Mouse (Mus musculus) cortical plate, adult 2 months (tissue): ENCODE results near the gene Sprr2b.

Experiments used
- CTCF ChIP-seq: fragments of 200-500 bp; IDR thresholded peaks from 2 replicates; pipeline ENCODE4 v1.5.1; 2011; ENCODE audit warnings: mild to moderate bottlenecking, control low read depth, low read length; ENCODE audit not compliant: insufficient read depth; ENCODE audit errors: extremely low read depth
- POLR2A ChIP-seq: fragments of 200-500 bp; IDR thresholded peaks from 2 replicates; pipeline ENCODE4 v1.6.1; 2011; ENCODE audit warnings: mild to moderate bottlenecking, low read length, control low read depth; ENCODE audit not compliant: insufficient read depth; ENCODE audit errors: extremely low read depth

- no peak for TF ChIP-seq POLR2A
- TF ChIP-seq CTCF = no peak
These were observed 35.4 kb downstream of the Sprr2b start, which contains the start of gene Sprr2e for GRCm38 (mm10) chr3:92351843-92352242.
